Mouse (Mus musculus) large intestine, adult 2 months (tissue): ENCODE data around the gene Rilp. TPM values are rescaled to one million over a fixed set of nuclear protein-coding genes. Genes with fewer than 3 reads are reported as not detected.

Experiments
- DNase-seq: peaks from one replicate; pipeline ENCODE4 v3.0.0-alpha.2; 2012; ENCODE audit warnings: low read depth, low spot score
- WGBS: fragments of 180-500 bp; shearing (Covaris S2); methylation state at CpG from one replicate; pipeline ENCODE4 v1.1.7; 2018; 5-methylcytosine and 5-hydroxymethylcytosine counted together
- polyA plus RNA-seq: library from polyadenylated mRNA; depleted of rRNA; stranded (reverse); fragments of >200 nt; gene quantifications from 2 replicates; pipeline ENCODE4 v1.2.3, GENCODE M21; 2012

The Rilp gene
- polyA plus RNA-seq, 1 experiment, result 8.9 TPM

DNA sequence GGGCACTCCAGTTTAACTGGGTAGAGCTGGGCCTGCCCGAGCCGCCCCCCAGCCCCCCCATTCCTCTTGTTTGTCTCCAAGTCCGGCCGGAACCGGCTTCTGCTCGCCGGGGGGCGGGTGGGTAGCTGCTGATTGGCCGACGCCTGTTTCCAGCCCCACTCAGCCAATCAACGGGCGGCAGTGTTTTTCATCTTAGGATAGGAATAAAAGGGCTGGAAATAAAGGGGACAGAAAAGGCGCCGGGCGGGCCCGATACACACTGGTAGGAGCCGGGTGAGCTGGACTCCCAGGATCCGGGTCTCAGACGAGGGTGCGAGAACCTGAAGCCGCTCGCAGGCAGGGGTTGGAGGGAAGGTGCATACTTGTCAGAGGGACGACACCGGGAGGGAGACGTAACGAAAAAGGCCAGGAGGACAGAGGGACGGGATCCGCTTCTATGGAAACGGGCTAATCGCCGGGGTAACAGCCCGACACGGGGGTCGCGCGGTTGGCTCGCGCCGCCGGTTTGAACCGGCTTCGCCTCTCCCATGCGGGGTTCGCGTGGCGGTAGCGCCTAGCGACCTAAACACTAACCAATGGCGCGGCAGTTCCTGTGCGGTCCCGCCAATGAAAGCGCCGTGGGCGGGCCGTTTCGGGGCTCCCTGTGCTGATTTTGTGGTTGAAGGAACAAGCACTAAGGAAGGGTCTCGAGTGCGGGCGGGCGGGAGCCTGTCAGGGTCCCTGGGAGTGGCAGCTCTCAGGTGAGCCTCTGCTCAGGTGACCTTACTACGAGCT, 21.8 kb downstream of the Rilp start, which contains the start of gene Slc43a2:
Slc43a2 (plus strand) TSS at position 226 of the 774 bp plus-strand sequence.
- WGBS, result under 1% methylated on average over 62 of the region's 62 CpGs
- DNase-seq, result no peak

DNA sequence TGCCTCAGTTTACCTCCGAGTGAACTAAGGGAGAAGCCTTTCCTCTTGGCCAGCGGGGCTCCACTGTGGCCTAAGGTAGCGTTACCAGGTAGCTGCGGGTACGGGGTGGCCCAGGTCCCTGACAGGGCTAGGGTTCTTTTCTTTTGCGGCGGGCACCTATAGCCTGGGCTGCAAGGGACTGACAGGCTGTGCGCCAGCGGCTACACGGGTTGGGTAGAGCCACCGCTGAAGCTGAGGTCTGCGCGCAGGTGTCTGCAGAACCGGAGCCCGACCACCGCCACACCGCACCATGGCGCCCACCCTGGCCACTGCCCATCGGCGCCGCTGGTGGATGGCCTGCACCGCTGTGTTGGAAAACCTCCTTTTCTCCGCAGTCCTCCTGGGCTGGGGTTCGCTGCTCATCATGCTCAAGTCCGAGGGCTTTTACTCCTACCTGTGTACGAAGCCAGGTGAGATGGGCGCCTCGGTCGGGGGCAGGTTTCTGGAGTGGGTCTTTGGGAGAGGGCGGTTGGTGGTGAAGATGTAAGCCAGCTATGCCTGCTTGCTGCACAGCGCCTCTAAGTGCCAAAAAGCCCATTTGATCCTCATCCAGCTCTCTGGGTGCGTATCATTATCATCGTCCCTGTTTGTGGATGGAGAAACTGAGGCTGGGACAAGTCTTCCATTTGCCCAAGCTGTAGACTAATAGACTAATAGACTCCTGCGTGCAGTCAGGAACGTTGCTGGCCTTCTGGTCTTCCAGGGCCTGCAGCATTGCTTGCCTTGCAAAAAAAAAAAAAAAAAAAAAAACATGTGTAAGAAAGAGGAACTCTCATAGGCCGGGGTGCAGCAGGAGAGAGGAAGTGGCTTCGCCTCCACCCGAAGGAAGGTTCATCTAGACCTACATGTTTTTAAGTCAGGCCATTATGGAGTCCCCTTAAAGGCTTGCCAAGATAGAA, 22.7 kb downstream of the Rilp start:
- 25% methylated on average over 38 of the region's 38 CpGs for WGBS
- DNase-seq, result no peak

DNA sequence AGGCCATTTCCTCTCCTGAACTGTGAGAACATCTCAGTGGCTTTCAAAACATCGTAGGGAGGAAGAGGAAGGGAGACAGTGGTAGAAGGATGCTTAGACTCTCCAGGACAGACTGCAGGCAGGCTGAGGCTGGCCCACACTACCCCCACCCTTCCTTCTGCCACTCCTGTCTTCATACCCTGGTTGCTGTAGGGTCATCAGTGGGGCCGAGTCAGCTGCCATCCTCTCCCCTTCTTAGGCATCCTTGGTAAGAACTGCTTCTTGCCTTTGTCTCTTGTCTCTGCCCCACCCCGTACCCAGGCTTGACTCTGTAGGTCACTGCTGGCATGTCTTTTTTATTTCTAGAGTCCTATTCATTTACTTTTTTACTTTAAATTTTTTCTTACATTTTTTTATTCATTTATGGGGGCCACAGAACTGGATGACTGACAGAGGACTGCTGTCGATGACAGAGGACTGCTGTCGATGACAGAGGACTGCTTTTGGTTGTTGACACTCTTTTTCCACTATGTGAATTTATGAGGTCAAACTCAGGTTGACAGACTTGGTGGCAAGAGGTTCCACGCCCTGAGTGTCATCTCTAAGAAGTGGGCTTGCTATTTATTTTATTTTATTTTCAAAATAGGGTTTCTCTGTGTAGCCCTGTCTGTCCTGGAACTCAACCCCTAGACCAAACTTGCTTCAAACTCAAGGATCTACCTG, 23.6 kb downstream of the Rilp start:
- no peak for DNase-seq
- 62% methylated on average over 6 of the region's 6 CpGs for WGBS

DNA sequence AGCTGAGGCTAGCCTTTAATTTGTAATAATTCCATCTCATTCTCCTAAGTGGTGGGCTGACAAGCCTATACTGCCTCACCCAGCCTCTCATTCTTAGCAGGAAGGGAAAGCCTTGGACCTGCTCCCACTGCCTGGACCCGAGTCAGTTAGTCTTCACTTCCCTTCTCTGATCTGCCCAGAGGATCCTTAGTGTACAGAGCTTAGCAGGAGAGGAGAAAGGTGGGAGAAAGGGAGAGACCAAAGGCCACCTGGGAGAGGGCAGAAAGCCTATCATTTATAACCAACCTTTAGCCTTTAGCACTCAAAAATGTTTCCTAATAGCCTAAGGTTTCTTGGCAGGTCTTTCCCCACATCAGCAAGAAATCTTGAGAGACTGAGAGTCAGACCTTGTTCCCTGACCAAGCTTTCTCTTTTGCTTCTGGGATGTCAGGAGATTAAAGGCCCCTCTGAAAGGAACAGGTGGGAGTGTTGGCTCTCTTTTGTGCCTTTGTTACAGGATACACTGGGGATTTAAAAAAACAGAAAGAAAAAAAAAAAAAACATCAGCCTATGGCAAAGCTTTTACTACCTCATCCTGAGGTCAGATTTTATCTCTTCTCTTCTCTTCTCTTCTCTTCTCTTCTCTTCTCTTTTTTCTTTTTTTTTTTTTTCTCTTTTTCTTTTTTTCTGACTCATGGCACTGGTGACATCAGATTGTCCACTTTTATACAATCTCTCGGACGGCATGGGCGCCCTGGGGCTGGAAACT, 24.6 kb downstream of the Rilp start:
- DNase-seq, result no peak
- 57% methylated on average over 4 of the region's 4 CpGs for WGBS

DNA sequence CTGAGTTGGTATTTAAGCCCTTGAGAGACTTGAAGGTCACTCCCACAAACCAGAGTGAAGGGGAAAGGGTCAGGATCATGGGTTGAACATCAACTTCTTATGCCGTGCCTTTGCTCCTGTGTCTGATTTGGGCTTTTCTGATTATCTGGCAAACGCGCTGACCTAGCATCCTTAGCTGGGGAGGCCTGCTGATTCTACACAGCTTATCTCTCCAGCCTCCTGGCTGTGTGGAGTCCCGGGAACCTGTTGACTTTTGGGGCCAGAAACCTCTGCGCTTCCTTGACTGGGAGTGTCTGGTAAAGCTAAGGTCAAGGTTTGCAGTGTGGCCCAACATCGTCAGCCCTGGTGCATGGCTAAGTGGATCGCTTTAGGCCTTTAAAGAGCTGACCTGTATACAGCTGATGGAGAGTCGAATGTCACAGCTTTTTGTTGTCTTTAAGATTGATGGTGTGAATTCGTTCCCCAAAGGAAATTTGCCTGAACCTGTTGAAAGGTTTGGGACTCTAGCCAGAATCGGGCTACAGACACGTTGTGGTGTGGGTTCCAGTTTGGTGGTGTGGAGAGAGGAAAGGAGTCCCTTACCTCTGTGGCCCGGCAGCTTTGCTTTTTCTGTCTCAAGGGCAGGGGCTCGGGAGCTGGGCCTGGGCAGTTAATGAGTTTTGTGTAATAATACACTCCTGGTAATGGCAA, 25.4 kb downstream of the Rilp start:
- 55% methylated on average over 13 of the region's 13 CpGs for WGBS
- DNase-seq, result no peak

DNA sequence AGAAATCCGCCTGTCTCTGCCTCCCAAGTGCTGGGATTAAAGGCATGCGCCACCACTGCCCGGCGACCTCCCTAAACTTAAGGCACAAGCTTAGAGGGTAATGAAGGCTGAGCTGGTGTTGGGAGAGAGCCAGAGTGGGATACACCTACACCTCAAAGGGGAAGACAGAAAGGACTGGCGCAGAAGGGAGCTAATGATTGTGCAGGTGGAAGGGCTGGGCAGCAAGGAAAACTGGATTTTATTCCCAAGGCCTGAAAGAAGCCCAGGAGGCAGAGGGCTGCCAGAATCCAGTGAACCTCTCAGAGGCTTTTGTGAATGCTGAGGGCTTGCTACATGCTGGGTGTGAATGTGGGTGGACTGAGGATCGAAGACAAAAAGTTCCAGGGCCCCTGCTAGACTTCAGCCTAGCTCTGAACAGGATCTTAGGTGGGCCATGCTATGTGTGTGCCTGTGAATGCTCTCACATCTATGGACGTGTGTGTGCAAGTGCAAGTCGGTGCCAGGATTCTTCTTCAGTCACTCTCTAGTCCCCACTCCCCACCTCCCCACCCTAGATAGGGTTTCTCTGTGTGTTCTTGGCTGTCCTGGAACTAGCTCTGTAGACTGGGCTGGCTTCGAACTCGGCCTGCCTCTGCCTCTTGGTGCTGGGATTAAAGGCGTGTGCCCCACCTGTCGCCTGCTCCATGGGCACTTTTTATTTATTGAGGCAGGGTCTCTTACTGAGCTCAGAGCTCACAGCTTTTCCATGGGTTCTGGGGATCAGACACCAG, 26.5 kb downstream of the Rilp start:
- no peak for DNase-seq
- 93% methylated on average over 12 of the region's 12 CpGs for WGBS

DNA sequence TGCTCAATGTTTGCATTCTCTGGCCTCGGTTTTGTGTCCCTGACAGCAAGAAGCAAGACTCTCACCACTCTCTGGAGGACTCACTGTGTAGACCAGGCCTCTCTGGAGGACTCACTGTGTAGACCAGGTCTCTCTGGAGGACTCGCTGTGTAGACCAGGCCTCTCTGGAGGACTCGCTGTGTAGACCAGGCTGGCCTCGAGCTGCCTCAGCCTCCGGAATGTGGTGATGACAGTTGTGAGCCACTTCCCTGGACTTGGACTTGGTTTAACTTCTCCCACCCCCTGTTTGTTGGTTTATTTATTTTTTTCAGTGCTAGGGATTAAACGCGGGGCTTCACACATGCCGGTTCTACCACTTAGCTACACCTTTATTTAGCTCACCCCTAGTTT, 27.1 kb downstream of the Rilp start:
- no peak for DNase-seq
- WGBS, result 84% methylated on average over 8 of the region's 8 CpGs

DNA sequence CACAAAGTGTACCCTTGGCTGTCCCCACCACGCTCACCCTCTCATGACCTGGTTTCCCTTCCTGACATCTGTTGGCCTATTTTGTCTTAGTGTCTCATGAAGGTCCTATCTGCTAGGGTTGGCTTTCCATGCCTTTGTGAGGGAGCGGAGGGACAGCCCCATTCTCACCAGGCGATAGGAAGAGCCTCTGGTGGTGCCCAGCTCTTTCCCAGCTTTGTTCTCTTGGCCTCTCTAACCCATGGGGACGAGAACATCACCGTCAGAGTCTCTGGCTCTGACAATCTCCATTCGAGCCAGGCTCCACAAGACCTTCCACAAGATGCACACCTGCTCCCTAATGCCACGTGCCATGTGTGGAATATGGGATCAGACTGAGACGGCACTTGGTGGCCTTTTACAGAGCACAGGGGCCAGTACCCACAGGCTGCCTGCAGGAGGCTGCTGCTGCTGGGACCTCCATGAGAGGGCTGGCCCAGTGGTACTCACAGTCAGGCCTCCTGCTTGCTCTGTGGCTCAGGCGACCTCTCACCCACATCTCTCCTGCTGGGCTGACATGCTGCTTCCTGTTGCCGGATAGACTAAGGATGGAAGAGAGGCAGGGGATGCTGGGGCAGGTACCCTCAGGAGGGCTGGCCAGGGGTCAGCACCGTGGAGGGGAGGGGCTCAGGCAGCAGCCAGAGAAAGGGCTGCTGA, 27.7 kb downstream of the Rilp start:
- WGBS, result 74% methylated on average over 11 of the region's 11 CpGs
- DNase-seq, result no peak

DNA sequence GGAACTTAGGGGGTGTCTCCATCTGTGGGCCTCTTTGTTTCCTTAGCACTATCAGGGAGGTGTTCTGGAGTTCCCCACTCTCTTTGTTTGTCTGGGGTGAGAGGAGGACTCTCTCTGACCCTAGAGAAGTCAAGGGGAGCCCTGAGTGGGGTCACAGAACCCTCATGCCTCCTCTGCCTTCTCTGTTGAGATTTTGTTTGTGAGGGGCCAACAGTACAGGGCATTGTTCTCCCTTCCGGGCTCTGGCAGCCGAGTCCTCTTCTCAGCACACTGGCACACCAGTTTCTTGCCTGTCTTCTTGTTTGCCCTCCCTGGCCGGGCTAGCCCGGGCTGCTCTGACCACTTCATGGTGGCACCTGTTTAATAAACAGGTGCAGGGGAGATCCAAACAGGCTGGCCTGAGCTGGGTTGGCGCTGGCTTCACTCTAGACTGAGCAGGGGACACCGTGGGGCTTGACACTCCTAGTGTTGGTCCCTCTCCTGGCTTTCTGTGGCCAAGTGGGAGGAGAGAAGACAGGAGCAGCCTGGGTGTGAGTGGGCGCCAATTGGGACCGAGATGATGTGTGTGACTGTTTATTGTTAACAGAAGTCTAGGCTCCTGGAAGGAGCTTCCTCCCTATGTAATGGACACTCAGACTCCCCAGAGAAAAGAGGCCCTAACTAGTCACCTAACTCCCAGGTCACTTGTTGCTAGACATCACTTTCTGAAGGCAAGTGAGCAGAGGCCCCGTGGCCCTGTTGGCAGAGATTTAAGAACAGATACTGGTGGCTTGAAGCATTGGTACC, 28.5 kb downstream of the Rilp start:
- WGBS, result 67% methylated on average over 9 of the region's 9 CpGs
- DNase-seq, result no peak

DNA sequence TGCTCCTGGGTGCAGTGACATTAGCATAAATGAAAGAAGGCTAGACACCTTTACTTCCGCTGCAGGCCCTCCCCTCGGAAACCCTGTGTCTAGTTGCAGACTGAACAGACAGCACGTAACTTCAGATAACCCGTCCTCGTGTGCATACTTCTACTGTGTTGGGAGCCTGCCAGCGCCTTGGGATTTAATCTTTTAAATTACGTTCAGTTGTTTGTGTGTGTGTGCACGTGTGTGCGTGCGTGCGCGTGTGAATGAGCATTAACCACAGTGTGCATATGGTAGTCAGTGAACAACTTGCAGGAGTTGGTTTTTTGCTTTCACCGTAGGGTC, 29.0 kb downstream of the Rilp start:
- 89% methylated on average over 13 of the region's 13 CpGs for WGBS
- no peak for DNase-seq

DNA sequence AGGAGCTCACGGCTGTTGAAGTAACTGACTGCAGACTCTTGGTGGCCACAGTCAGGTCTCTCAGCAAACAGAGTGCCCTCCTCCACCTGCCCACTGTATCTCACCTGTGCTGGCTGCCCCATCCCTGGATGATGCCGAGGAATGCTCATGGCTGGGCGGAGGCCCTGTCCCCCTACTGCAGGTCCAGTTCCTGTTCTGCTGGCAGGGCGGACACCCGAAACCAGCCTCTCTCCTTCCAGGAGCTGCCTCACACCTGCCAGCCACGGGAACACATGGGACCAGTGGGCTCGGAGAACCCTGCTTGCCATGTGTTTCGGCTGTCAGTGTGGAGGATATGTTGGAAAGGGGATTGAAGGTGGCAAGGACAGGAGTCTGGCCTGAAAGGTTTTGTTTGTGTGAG, 30.3 kb downstream of the Rilp start:
- DNase-seq, result no peak
- 83% methylated on average over 8 of the region's 8 CpGs for WGBS

DNA sequence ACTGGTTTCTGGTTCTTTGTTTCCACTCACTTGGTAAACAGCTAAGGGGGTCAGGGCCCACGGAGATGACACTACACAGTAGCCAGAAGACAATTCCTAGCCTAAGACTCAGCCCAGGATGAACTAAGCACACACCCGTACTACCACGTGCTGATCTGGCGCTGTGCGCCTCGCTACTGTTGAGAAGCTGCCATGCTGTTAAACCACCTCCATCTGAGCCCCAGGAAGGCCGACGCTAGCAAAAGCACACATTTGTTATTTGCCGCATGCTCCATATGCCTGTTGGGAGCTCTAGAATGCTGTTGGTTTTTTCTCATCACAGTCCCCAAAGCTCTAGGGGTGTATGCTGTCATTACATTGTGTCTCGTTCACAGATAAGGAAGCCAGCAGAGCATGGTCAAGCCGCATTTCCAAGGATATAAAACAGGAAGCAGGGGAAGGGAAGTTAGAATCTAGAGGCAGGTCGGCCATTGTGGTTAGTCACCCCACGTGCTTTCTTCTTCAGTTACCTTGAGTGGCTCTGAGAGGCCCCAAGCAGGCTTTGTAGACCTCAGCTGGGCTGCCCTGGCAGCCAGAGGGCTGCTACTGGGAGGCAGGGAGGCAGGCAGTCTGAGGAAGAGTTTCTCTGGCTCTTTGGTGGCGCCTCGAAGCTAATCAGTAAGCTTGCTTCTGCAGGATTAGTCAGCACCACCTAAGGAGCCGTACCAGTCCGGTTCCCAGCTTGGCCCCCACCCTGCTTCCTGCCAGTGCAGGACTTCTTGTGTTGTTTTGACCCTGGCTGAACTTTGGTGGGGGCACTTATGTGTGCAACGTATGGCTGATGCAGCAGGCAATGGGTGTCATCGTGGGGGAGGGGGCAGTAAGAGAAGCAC, 31.1 kb downstream of the Rilp start:
- WGBS, result 75% methylated on average over 19 of the region's 19 CpGs
- no peak for DNase-seq

DNA sequence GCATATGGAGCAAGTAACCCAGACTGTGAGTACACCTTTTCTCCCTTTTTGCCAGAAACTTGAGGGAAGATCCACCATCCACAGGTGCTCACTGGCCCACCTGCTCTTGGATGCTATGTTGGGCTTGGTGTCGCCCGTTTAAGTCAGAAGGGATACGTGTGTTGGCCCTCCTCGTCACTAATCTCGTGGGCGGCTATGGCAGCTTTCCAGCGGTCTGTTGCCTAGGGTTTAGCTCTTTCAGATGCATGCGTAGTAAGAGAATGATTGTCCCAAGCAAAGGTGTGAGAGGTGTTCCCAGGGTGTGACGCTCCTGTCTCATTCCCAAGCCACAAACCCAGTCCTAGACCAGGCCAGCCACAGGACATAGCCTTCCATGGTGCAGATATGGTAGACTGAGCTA, 34.8 kb downstream of the Rilp start:
- WGBS, result 87% methylated on average over 9 of the region's 9 CpGs
- no peak for DNase-seq

DNA sequence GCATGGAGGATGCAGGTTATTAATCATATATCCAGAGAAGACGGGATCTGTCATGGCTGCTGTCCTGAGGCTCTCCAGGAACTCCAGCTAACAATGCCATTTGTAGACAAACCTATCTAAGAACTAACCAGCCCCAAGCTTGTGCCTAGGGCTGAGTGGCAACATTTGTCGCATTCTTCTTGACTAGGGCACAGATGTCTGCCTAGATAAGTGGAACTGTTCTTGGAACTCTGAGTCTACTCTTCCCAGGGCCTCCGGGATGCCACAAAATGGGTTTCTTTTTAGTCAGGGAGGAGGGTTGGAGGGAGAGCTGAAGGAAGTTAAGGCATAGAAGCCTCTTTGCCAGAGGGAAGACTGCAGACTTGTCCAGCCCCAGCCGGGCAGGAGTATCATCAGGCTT, 36.2 kb downstream of the Rilp start:
- 87% methylated on average over 4 of the region's 4 CpGs for WGBS
- no peak for DNase-seq

DNA sequence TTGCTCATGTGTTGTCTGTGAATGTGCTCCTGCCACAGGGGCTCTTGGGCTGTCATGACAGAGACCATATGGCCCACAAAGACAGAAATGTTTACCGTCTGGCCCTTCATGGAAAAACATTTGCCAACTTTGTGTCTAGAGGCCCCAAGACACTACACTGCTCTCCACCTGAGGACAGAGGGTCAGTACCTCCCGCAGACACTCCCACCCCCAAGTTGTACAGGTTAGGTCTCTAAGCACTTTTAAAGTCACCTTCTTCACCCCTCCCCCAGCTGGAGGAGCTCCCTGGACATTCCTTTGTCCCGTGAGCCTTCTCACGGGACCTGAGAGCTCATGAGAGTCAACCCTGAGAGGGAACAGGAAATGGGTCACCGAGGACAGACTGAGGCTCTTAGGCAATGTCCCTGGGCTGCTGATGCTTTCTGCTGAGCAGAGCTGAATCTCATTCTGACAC, 39.8 kb downstream of the Rilp start:
- no peak for DNase-seq
- 48% methylated on average over 5 of the region's 5 CpGs for WGBS
